ENCODE assay signal across 10 mouse cellular contexts in the genomic region with DNA sequence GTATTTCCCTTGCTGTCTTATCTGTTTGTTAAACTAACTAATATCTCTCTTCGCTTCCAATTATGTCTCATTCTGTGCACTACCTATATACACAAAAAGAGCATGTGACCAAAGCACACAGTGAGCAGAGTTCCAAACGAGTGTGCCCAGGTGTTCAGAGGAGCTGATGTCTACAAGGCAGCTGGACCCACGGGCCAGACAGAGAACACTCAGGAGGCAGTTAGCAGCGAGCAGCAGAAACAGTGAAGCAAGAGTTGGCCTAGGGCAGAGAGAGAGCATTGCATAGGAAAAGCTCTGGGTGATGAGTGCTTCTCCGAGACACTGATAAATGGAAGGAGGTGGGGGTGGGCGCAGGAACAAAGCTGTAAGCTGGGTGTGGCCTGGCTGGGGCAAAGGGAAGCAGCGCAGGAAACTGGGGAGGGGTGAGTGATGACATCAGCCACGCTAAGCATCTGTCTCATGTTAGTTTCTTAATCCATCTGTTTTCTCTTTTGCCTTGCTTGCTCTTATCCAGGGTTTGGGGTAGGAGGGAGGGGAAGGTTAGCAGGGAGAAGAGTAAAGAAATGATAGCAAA.
DNase-seq lines count a peak whose midpoint lies in the region; ATAC-seq and TF ChIP-seq lines count a peak whose summit lies in the region.
"Had no signal": no experiment of that assay in that cellular context is flagged by ENCODE, and none has a peak within 500 bp of the region (broad histone marks: within the 10 kb centered on the region; RNA-seq: fewer than 3 reads in every experiment).

No protein-coding gene starts in this region.

- no peaks in the 10 kb centered on the region for H3K36me3 ChIP-seq in kidney, adult 2 months (ENCODE audit: control insufficient read depth, insufficient read depth, low read length)
- H3K36me3 ChIP-seq in intestine, embryonic 16.5 days (ENCODE audit: control insufficient read depth, insufficient read depth, low read length), result no peaks in the 10 kb centered on the region
- no peaks in the 10 kb centered on the region for H3K36me3 ChIP-seq in stomach, postnatal 0 days (ENCODE audit: control insufficient read depth, insufficient read depth, low read length)

- H3K9me3 ChIP-seq in intestine, embryonic 16.5 days (ENCODE audit: control insufficient read depth, low read length), result no peaks in the 10 kb centered on the region
- no peaks in the 10 kb centered on the region for H3K9me3 ChIP-seq in stomach, postnatal 0 days (ENCODE audit: control insufficient read depth, low read length)
- H3K9me3 ChIP-seq: megakaryocyte, embryonic 14.5 days had no signal

- TF ChIP-seq EP300 in stomach, postnatal 0 days (optimal IDR thresholded peaks at IDR 0.05), result no peak

- H3K4me1 ChIP-seq in kidney, adult 2 months (ENCODE audit: control insufficient read depth, insufficient read depth, low read length), result no peaks in the 10 kb centered on the region
- H3K4me1 ChIP-seq in intestine, embryonic 16.5 days (ENCODE audit: control insufficient read depth, insufficient read depth, low read length), result peaks cover 6% of the 10 kb centered on the region; the same call in 1 of the 2 replicates
- no peaks in the 10 kb centered on the region for H3K4me1 ChIP-seq in stomach, postnatal 0 days (replicated peaks; ENCODE audit: control insufficient read depth, insufficient read depth)

- TF ChIP-seq POLR2A in kidney, adult 2 months (IDR thresholded peaks at IDR 0.05; ENCODE audit: low read depth, low read length), result no peak

- no peaks in the 10 kb centered on the region for H3K27me3 ChIP-seq in kidney, adult 2 months (replicated peaks; ENCODE audit: control insufficient read depth, insufficient read depth, low read length)
- no peaks in the 10 kb centered on the region for H3K27me3 ChIP-seq in intestine, embryonic 16.5 days (replicated peaks; ENCODE audit: control insufficient read depth, insufficient read depth, low read length)
- H3K27me3 ChIP-seq in stomach, postnatal 0 days (ENCODE audit: control insufficient read depth, insufficient read depth, low read length), result no peaks in the 10 kb centered on the region
- H3K27me3 ChIP-seq: megakaryocyte, embryonic 14.5 days had no signal

- no peak overlapping the region for H3K27ac ChIP-seq in kidney, adult 2 months (ENCODE audit: insufficient read depth, low read depth, low read length)
- H3K27ac ChIP-seq in intestine, embryonic 16.5 days (ENCODE audit: low read length), result no peak overlapping the region
- H3K27ac ChIP-seq in stomach, postnatal 0 days (replicated peaks), result no peak overlapping the region

- no peak overlapping the region for H3K4me3 ChIP-seq in kidney, adult 2 months (ENCODE audit: insufficient read depth, low read depth, low read length)
- H3K4me3 ChIP-seq in intestine, embryonic 16.5 days (ENCODE audit: low read length), result no peak overlapping the region
- H3K4me3 ChIP-seq in stomach, postnatal 0 days (ENCODE audit: low read depth, low read length), result no peak overlapping the region
- H3K4me3 ChIP-seq: megakaryocyte, embryonic 14.5 days had no signal

- no peak overlapping the region for H3K9ac ChIP-seq in intestine, embryonic 16.5 days (ENCODE audit: low read depth, low read length)
- H3K9ac ChIP-seq in stomach, postnatal 0 days (ENCODE audit: low read length), result no peak overlapping the region

- TF ChIP-seq CTCF in kidney, adult 2 months (conservative IDR thresholded peaks at IDR 0.05; ENCODE audit: insufficient read depth, insufficient read length, low read depth, low read length), result no peak
- TF ChIP-seq CTCF in stomach, postnatal 0 days (IDR thresholded peaks at IDR 0.05; ENCODE audit: low read depth), result no peak

- DNase-seq in kidney, postnatal 10 days, result peak; percentile 40
- no peak for DNase-seq in kidney, adult 2 months
- DNase-seq in c-Kit-positive CD71-negative TER-119-negative erythroid progenitor cells, embryonic 14.5 days (ENCODE audit: low read depth), result peak; percentile 12
- DNase-seq in stomach, postnatal 0 days (ENCODE audit: low spot score), result no peak
- no peak for DNase-seq in cerebellum, postnatal 36 days
- DNase-seq in adipocyte (ENCODE audit: low spot score), result no peak
- no peak for DNase-seq in gastrocnemius, adult 8-10 months (ENCODE audit: low spot score in 2 of 2)
- DNase-seq: cerebellum, adult 11-12 months had no signal

- H3K4me2 ChIP-seq in intestine, embryonic 16.5 days (ENCODE audit: low read depth, low read length), result no peak overlapping the region
- no peak overlapping the region for H3K4me2 ChIP-seq in stomach, postnatal 0 days (replicated peaks; ENCODE audit: low read depth)

- 66% methylated on average over 8 of the region's 8 CpGs for WGBS in kidney, adult 2 months
- 27% methylated on average over 8 of the region's 8 CpGs for WGBS in intestine, embryonic 16.5 days
- WGBS in stomach, postnatal 0 days, result 34% methylated on average over 8 of the region's 8 CpGs

- ATAC-seq in intestine, embryonic 16.5 days, result peak; percentile 57
- peak; percentile 55 for ATAC-seq in stomach, postnatal 0 days (ENCODE audit: low FRiP score, low TSS enrichment)

Comparison
In these comparisons a context has a peak if more than half of its experiments do, and no peak if none do; other contexts are left out.
1. DNase-seq: peak in kidney, postnatal 10 days (single experiment) and c-Kit-positive CD71-negative TER-119-negative erythroid progenitor cells, embryonic 14.5 days (single experiment); none in kidney, adult 2 months (single experiment), stomach, postnatal 0 days (single experiment), cerebellum, postnatal 36 days (0 of 2), adipocyte (single experiment) and gastrocnemius, adult 8-10 months (0 of 2).